Mouse (Mus musculus) lung, postnatal 14 days (tissue): ENCODE results near the gene Rdh16f2.
"Not testable (repeated sequence)": the region's sequence is repeated elsewhere in the genome, so short reads cannot be mapped to it uniquely, and the experiment has no call there.

Experiments used
- DNase-seq: peaks from one replicate; pipeline ENCODE4 v3.0.0; 2021

Gene Rdh16f2

GRCm38 (mm10) chr10:127866232-127866631 lies at the start of gene Rdh16f2:
Gene Rdh16f2, plus strand, starts transcription at chr10:127866474.
- DNase-seq, result no peak

GRCm38 (mm10) chr10:127817268-127817910 lies 48.9 kb upstream of the Rdh16f2 start:
- not testable (repeated sequence) for DNase-seq

GRCm38 (mm10) chr10:127821806-127822205 lies 44.5 kb upstream of the Rdh16f2 start:
- not testable (repeated sequence) for DNase-seq

GRCm38 (mm10) chr10:127825386-127825785 lies 40.9 kb upstream of the Rdh16f2 start:
- peak; percentile 11 for DNase-seq

- DNase-seq, result no peak
Measured at GRCm38 (mm10) chr10:127829121-127829520, 37.2 kb upstream of the Rdh16f2 start.

GRCm38 (mm10) chr10:127834186-127834585 lies 32.1 kb upstream of the Rdh16f2 start:
- DNase-seq, result not testable (repeated sequence)

GRCm38 (mm10) chr10:127835292-127835691 lies 31.0 kb upstream of the Rdh16f2 start:
- no peak for DNase-seq

GRCm38 (mm10) chr10:127837793-127838192 lies 28.5 kb upstream of the Rdh16f2 start:
- not testable (repeated sequence) for DNase-seq

GRCm38 (mm10) chr10:127838539-127838938 lies 27.7 kb upstream of the Rdh16f2 start:
- no peak for DNase-seq

- no peak for DNase-seq
Measured at GRCm38 (mm10) chr10:127840776-127841175, 25.5 kb upstream of the Rdh16f2 start.

- not testable (repeated sequence) for DNase-seq
Measured at GRCm38 (mm10) chr10:127845945-127846344, 20.3 kb upstream of the Rdh16f2 start.

- no peak for DNase-seq
Measured at GRCm38 (mm10) chr10:127848089-127848488, 18.2 kb upstream of the Rdh16f2 start.

- DNase-seq, result no peak
Measured at GRCm38 (mm10) chr10:127849628-127850027, 16.6 kb upstream of the Rdh16f2 start, which contains the start of gene Rdh19. Gene Rdh19, plus strand, starts transcription at chr10:127849928.

- no peak for DNase-seq
Measured at GRCm38 (mm10) chr10:127856376-127856775, 9.9 kb upstream of the Rdh16f2 start.

- DNase-seq, result no peak
Measured at GRCm38 (mm10) chr10:127864931-127865330, 1.3 kb upstream of the Rdh16f2 start.

- peak; percentile 26 for DNase-seq
Measured at GRCm38 (mm10) chr10:127872484-127872883, 6.2 kb downstream of the Rdh16f2 start.

- peak; percentile 40 for DNase-seq
Measured at GRCm38 (mm10) chr10:127877681-127878080, 11.4 kb downstream of the Rdh16f2 start.

GRCm38 (mm10) chr10:127878262-127879057 lies 12.2 kb downstream of the Rdh16f2 start:
- no peak for DNase-seq

GRCm38 (mm10) chr10:127879155-127879688 lies 12.9 kb downstream of the Rdh16f2 start:
- DNase-seq, result no peak

GRCm38 (mm10) chr10:127881041-127881440 lies 14.8 kb downstream of the Rdh16f2 start:
- no peak for DNase-seq

- DNase-seq, result no peak
Measured at GRCm38 (mm10) chr10:127886551-127886950, 20.3 kb downstream of the Rdh16f2 start.

- DNase-seq, result no peak
Measured at GRCm38 (mm10) chr10:127886971-127887370, 20.7 kb downstream of the Rdh16f2 start.

GRCm38 (mm10) chr10:127888605-127889004 lies 22.3 kb downstream of the Rdh16f2 start, which contains the start of gene Rdh7:
Gene Rdh7, minus strand, starts transcription at chr10:127888817.
- DNase-seq, result no peak

- DNase-seq, result no peak
Measured at GRCm38 (mm10) chr10:127891481-127891880, 25.2 kb downstream of the Rdh16f2 start.
